Mouse (Mus musculus) limb, embryonic 12.5 days (tissue): ENCODE results near the gene Epop. TPM values are rescaled to one million over a fixed set of nuclear protein-coding genes. Genes with fewer than 3 reads are reported as not detected.

Experiments used
- ATAC-seq: fragments of 200-750 bp; cut with Nextera tagmentation; 2 replicates; pipeline ENCODE4 v1.8.0; 2017; ENCODE audit warnings: low read depth, moderate TSS enrichment; ENCODE audit not compliant: insufficient number of reproducible peaks, insufficient read depth, low FRiP score, low TSS enrichment
- H3K27ac ChIP-seq: fragments of 300-500 bp; sonication (generic); 2 replicates; pipeline ENCODE4 v1.5.1; 2016; ENCODE audit warnings: mild to moderate bottlenecking, moderate library complexity
- H3K27me3 ChIP-seq: fragments of 300-500 bp; sonication (generic); 2 replicates; pipeline ENCODE4 v1.6.1; 2016; ENCODE audit warnings: mild to moderate bottlenecking, moderate library complexity
- H3K36me3 ChIP-seq: fragments of 300-500 bp; sonication (generic); 2 replicates; pipeline ENCODE4 v1.6.1; 2016; ENCODE audit warnings: mild to moderate bottlenecking, moderate library complexity
- H3K4me1 ChIP-seq: fragments of 300-500 bp; sonication (generic); replicated peaks from 2 replicates; pipeline ENCODE4 v1.6.1; 2016
- H3K4me2 ChIP-seq: fragments of 300-500 bp; sonication (generic); 2 replicates; pipeline ENCODE4 v1.6.1; 2016; ENCODE audit warnings: mild to moderate bottlenecking, moderate library complexity
- H3K4me3 ChIP-seq: fragments of 300-500 bp; sonication (generic); replicated peaks from 2 replicates; pipeline ENCODE4 v1.5.1; 2016; ENCODE audit warnings: mild to moderate bottlenecking
- H3K9ac ChIP-seq: fragments of 300-500 bp; sonication (generic); replicated peaks from 2 replicates; pipeline ENCODE4 v1.6.1; 2016; ENCODE audit warnings: mild to moderate bottlenecking, moderate library complexity
- H3K9me3 ChIP-seq: fragments of 300-500 bp; sonication (generic); 2 replicates; pipeline ENCODE4 v1.6.1; 2016; ENCODE audit warnings: mild to moderate bottlenecking, moderate library complexity
- WGBS: fragments of 180-500 bp; shearing (Covaris S2); methylation state at CpG from one replicate; pipeline ENCODE4 v1.1.7; 2016; 5-methylcytosine and 5-hydroxymethylcytosine counted together
- polyA plus RNA-seq: library from polyadenylated mRNA; unstranded; fragments of >200 nt; fragmentation: Nextera tagmentation; extraction: Ambion mirVana; gene quantifications from 2 replicates; pipeline ENCODE4 v1.2.1, GENCODE M21; 2016

Epop gene
- 16.4 and 16.9 TPM in 2 replicates for polyA plus RNA-seq

GRCm38 (mm10) chr11:97629576-97629975 is at the start of gene Epop:
Gene Epop (minus strand): TSS chr11:97629702.
- no peaks in the 10 kb centered on the region for H3K36me3 ChIP-seq
- H3K4me2 ChIP-seq, result peak within 1 kb of the TSS; percentile 83
- H3K9me3 ChIP-seq, result no peaks in the 10 kb centered on the region
- H3K4me3 ChIP-seq, result peak within 1 kb of the TSS; percentile 70
- H3K27me3 ChIP-seq, result peaks cover 74% of the 10 kb centered on the region
- peak within 1 kb of the TSS; percentile 78 for H3K9ac ChIP-seq
- 0% methylated on average over 47 of the region's 47 CpGs for WGBS
- ATAC-seq, result peak; percentile 80
- no peak within 1 kb of the TSS for H3K27ac ChIP-seq
- H3K4me1 ChIP-seq, result peaks cover 43% of the 10 kb centered on the region

GRCm38 (mm10) chr11:97678301-97678700 is 48.8 kb upstream of the Epop start:
- Histone ChIP-seq H3K4me1 (peaks cover 8% of the 10 kb centered on the region; the same call in 1 of the 2 replicates), H3K9me3 (no peaks in the 10 kb centered on the region), H3K9ac (no peak overlapping the region), H3K27me3 (no peaks in the 10 kb centered on the region), H3K4me3 (no peak overlapping the region), H3K27ac (peak overlapping the region; percentile 8; the same call in 1 of the 2 replicates), H3K4me2 (no peak overlapping the region), H3K36me3 (peaks cover 94% of the 10 kb centered on the region)
- 91% methylated on average over 15 of the region's 15 CpGs for WGBS
- no peak for ATAC-seq

GRCm38 (mm10) chr11:97677842-97678241 is 48.3 kb upstream of the Epop start:
- Histone ChIP-seq H3K9ac (no peak overlapping the region), H3K9me3 (no peaks in the 10 kb centered on the region), H3K4me3 (no peak overlapping the region), H3K4me1 (peaks cover 8% of the 10 kb centered on the region; the same call in 1 of the 2 replicates), H3K4me2 (no peak overlapping the region), H3K27me3 (no peaks in the 10 kb centered on the region), H3K36me3 (peaks cover 96% of the 10 kb centered on the region), H3K27ac (peak overlapping the region; percentile 8; the same call in 1 of the 2 replicates)
- ATAC-seq, result no peak
- 66% methylated on average over 8 of the region's 8 CpGs for WGBS

- Histone ChIP-seq H3K9ac (no peak overlapping the region), H3K36me3 (peaks cover 97% of the 10 kb centered on the region)
- 55% methylated on average over 15 of the region's 15 CpGs for WGBS
These were observed 47.9 kb upstream of the Epop start for GRCm38 (mm10) chr11:97677381-97677780.

GRCm38 (mm10) chr11:97676050-97676754 is 46.7 kb upstream of the Epop start:
- Histone ChIP-seq H3K4me1 (peaks cover 8% of the 10 kb centered on the region; the same call in 1 of the 2 replicates), H3K9me3 (no peaks in the 10 kb centered on the region), H3K27me3 (no peaks in the 10 kb centered on the region), H3K4me2 (no peak overlapping the region), H3K36me3 (peaks cover 97% of the 10 kb centered on the region), H3K27ac (no peak overlapping the region), H3K9ac (no peak overlapping the region), H3K4me3 (no peak overlapping the region)
- ATAC-seq, result no peak
- whole genome bisulfite sequencing, result 86% methylated on average over 15 of the region's 15 CpGs

More at GRCm38 (mm10) chr11:97677381-97677780, 47.9 kb upstream of the Epop start:
- H3K9me3 ChIP-seq, result no peaks in the 10 kb centered on the region
- H3K4me3 ChIP-seq, result no peak overlapping the region
- no peaks in the 10 kb centered on the region for H3K27me3 ChIP-seq
- no peak overlapping the region for H3K27ac ChIP-seq
- H3K4me2 ChIP-seq, result no peak overlapping the region
- H3K4me1 ChIP-seq, result peaks cover 8% of the 10 kb centered on the region; the same call in 1 of the 2 replicates
- no peak for ATAC-seq

GRCm38 (mm10) chr11:97673148-97673547 is 43.6 kb upstream of the Epop start:
- ATAC-seq, result no peak
- Histone ChIP-seq H3K4me1 (peaks cover 27% of the 10 kb centered on the region; the same call in 1 of the 2 replicates), H3K27me3 (no peaks in the 10 kb centered on the region), H3K36me3 (peaks cover 100% of the 10 kb centered on the region), H3K9ac (no peak overlapping the region), H3K27ac (no peak overlapping the region), H3K4me3 (no peak overlapping the region), H3K4me2 (no peak overlapping the region), H3K9me3 (no peaks in the 10 kb centered on the region)
- 90% methylated on average over 11 of the region's 11 CpGs for WGBS

GRCm38 (mm10) chr11:97671177-97671527 is 41.6 kb upstream of the Epop start:
- H3K27ac ChIP-seq, result no peak overlapping the region
- H3K9ac ChIP-seq, result no peak overlapping the region
- H3K4me1 ChIP-seq, result peaks cover 19% of the 10 kb centered on the region; the same call in 1 of the 2 replicates
- H3K9me3 ChIP-seq, result no peaks in the 10 kb centered on the region
- ATAC-seq, result no peak
- no peak overlapping the region for H3K4me3 ChIP-seq
- no peaks in the 10 kb centered on the region for H3K27me3 ChIP-seq
- H3K4me2 ChIP-seq, result no peak overlapping the region
- peaks cover 100% of the 10 kb centered on the region for H3K36me3 ChIP-seq
- WGBS, result 58% methylated on average over 2 of the region's 2 CpGs

- Histone ChIP-seq H3K4me2 (no peak overlapping the region), H3K9me3 (no peaks in the 10 kb centered on the region), H3K9ac (no peak overlapping the region), H3K27me3 (no peaks in the 10 kb centered on the region), H3K4me3 (no peak overlapping the region), H3K36me3 (peaks cover 100% of the 10 kb centered on the region), H3K4me1 (peaks cover 19% of the 10 kb centered on the region; the same call in 1 of the 2 replicates), H3K27ac (peak overlapping the region; percentile 53)
- ATAC-seq, result no peak
- 68% methylated on average over 13 of the region's 13 CpGs for WGBS
These were observed 41.0 kb upstream of the Epop start for GRCm38 (mm10) chr11:97670234-97671176.

GRCm38 (mm10) chr11:97669829-97670228 is 40.3 kb upstream of the Epop start:
- H3K9me3 ChIP-seq, result no peaks in the 10 kb centered on the region
- H3K4me3 ChIP-seq, result no peak overlapping the region
- H3K36me3 ChIP-seq, result peaks cover 96% of the 10 kb centered on the region
- H3K4me1 ChIP-seq, result peaks cover 24% of the 10 kb centered on the region
- ATAC-seq, result no peak
- no peak overlapping the region for H3K9ac ChIP-seq
- H3K4me2 ChIP-seq, result no peak overlapping the region
- no peaks in the 10 kb centered on the region for H3K27me3 ChIP-seq
- 35% methylated on average over 5 of the region's 6 CpGs for WGBS
- peak overlapping the region; percentile 23; the same call in 1 of the 2 replicates for H3K27ac ChIP-seq

GRCm38 (mm10) chr11:97669268-97669667 is 39.8 kb upstream of the Epop start:
- 0 out of 2 replicates have a peak overlapping the region, but pooled peaks have one; percentile 27 for H3K9ac ChIP-seq
- 68% methylated on average over 15 of the region's 15 CpGs for WGBS
- H3K36me3 ChIP-seq, result peaks cover 91% of the 10 kb centered on the region
- no peak for ATAC-seq
- H3K27me3 ChIP-seq, result no peaks in the 10 kb centered on the region
- H3K27ac ChIP-seq, result no peak overlapping the region
- H3K4me1 ChIP-seq, result peaks cover 30% of the 10 kb centered on the region
- no peaks in the 10 kb centered on the region for H3K9me3 ChIP-seq
- H3K4me3 ChIP-seq, result no peak overlapping the region
- no peak overlapping the region for H3K4me2 ChIP-seq

GRCm38 (mm10) chr11:97668160-97668559 is 38.7 kb upstream of the Epop start:
- Histone ChIP-seq H3K4me1 (peaks cover 31% of the 10 kb centered on the region), H3K4me2 (no peak overlapping the region), H3K9me3 (no peaks in the 10 kb centered on the region), H3K36me3 (peaks cover 80% of the 10 kb centered on the region), H3K9ac (no peak overlapping the region), H3K4me3 (no peak overlapping the region), H3K27me3 (no peaks in the 10 kb centered on the region), H3K27ac (0 out of 2 replicates have a peak overlapping the region, but pooled peaks have one; percentile 12)
- WGBS, result 89% methylated on average over 7 of the region's 7 CpGs
- ATAC-seq, result no peak
